Mouse (Mus musculus): Measurements from ENCODE around the gene Jmjd8. TPM values are rescaled to one million over a fixed set of nuclear protein-coding genes. Genes with fewer than 3 reads are reported as not detected.

Jmjd8 gene
- polyA plus RNA-seq, 1 experiment: 65.8 TPM

DNA sequence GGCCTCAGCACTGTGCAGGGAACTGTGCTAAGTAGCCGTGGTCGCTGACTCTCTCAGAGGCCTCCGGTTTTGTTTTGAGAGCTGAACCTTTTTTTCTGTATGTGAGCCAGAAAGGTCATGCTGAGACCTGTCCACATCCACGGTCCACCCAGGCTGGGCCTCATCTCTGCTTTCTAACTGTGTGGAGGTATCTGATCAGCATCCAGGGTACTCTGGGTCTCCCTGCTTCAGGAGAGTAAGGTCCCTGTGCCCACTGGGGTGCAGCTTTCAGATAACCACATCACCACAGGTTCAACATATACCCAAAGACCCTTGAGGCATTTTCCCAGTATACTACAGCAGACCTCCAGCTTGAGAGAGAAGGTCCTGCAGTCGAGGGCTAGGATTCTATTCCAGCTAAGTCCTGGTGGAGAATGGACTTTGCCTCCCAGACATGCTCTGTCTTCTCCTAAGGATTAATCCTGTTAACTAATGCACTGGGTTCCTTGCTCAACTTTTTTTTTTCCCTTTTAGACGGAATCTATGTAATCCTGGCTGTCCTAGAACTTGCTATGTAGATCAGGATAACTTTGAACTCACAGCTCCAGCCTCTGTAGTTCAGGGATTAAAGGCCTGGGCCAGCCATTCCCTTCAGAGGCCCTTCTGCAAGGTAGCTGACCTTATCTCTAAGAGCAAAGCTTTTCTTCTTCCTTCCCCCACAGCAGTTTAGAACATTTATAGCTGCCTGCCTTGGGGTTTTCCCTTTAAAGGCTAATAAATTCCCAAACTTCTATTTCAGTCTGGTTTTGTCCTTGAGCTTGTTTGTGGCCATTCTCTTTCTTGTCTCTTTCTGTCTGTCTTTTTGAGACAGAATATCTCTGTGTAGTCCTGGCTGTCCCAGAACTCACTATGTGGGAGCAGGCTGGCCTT is 33.3 kb downstream of the Jmjd8 start:
- 11% methylated on average over 6 of the region's 6 CpGs for WGBS
- peak overlapping the region; percentile 98 for H3K27ac ChIP-seq (ENCODE audit: insufficient read depth, low read length)

GRCm38 (mm10) chr17:25863681-25864080 is 35.0 kb downstream of the Jmjd8 start:
- H3K27ac ChIP-seq (ENCODE audit: insufficient read depth, low read length): no peak overlapping the region
- DNase-seq: no peak
- no peaks in the 10 kb centered on the region for H3K27me3 ChIP-seq (ENCODE audit: control insufficient read depth, insufficient read depth, low read length)
- H3K4me3 ChIP-seq (replicated peaks; ENCODE audit: insufficient read depth, low read depth, low read length): no peak overlapping the region
- WGBS: 59% methylated on average over 6 of the region's 6 CpGs
- peaks cover 12% of the 10 kb centered on the region for H3K4me1 ChIP-seq (ENCODE audit: control insufficient read depth, insufficient read depth, low read length)
- TF ChIP-seq CTCF (IDR thresholded peaks at IDR 0.05; ENCODE audit: borderline replicate concordance, insufficient read depth, low read depth, low read length) (no peak), POLR2A (IDR thresholded peaks at IDR 0.05; ENCODE audit: borderline replicate concordance, insufficient read depth, low read length) (no peak)

More for the DNA sequence above, 33.3 kb downstream of the Jmjd8 start:
- no peak for DNase-seq
- no peaks in the 10 kb centered on the region for H3K27me3 ChIP-seq (ENCODE audit: control insufficient read depth, insufficient read depth, low read length)
- peaks cover 12% of the 10 kb centered on the region for H3K4me1 ChIP-seq (ENCODE audit: control insufficient read depth, insufficient read depth, low read length)
- TF ChIP-seq POLR2A (IDR thresholded peaks at IDR 0.05; ENCODE audit: borderline replicate concordance, insufficient read depth, low read length) (no peak), CTCF (IDR thresholded peaks at IDR 0.05; ENCODE audit: borderline replicate concordance, insufficient read depth, low read depth, low read length) (no peak)
- peak overlapping the region; percentile 91 for H3K4me3 ChIP-seq (replicated peaks; ENCODE audit: insufficient read depth, low read depth, low read length)

- H3K4me3 ChIP-seq (replicated peaks; ENCODE audit: insufficient read depth, low read depth, low read length): no peak overlapping the region
- WGBS: 83% methylated on average over 14 of the region's 14 CpGs
- H3K4me1 ChIP-seq (ENCODE audit: control insufficient read depth, insufficient read depth, low read length): peaks cover 16% of the 10 kb centered on the region
- no peak for DNase-seq
- TF ChIP-seq POLR2A (IDR thresholded peaks at IDR 0.05; ENCODE audit: borderline replicate concordance, insufficient read depth, low read length): no peak
- TF ChIP-seq CTCF (IDR thresholded peaks at IDR 0.05; ENCODE audit: borderline replicate concordance, insufficient read depth, low read depth, low read length): no peak
- no peak overlapping the region for H3K27ac ChIP-seq (ENCODE audit: insufficient read depth, low read length)
- H3K27me3 ChIP-seq (ENCODE audit: control insufficient read depth, insufficient read depth, low read length): no peaks in the 10 kb centered on the region
Measured at GRCm38 (mm10) chr17:25864311-25864710, 35.6 kb downstream of the Jmjd8 start.

- H3K27me3 ChIP-seq (ENCODE audit: control insufficient read depth, insufficient read depth, low read length): no peaks in the 10 kb centered on the region
- no peak overlapping the region for H3K4me3 ChIP-seq (replicated peaks; ENCODE audit: insufficient read depth, low read depth, low read length)
- TF ChIP-seq POLR2A (IDR thresholded peaks at IDR 0.05; ENCODE audit: borderline replicate concordance, insufficient read depth, low read length): no peak
- no peak for TF ChIP-seq CTCF (IDR thresholded peaks at IDR 0.05; ENCODE audit: borderline replicate concordance, insufficient read depth, low read depth, low read length)
- H3K27ac ChIP-seq (ENCODE audit: insufficient read depth, low read length): no peak overlapping the region
- WGBS: 89% methylated on average over 11 of the region's 11 CpGs
- H3K4me1 ChIP-seq (ENCODE audit: control insufficient read depth, insufficient read depth, low read length): peaks cover 14% of the 10 kb centered on the region
- no peak for DNase-seq
Measured at GRCm38 (mm10) chr17:25865288-25865687, 36.6 kb downstream of the Jmjd8 start.

- no peak overlapping the region for H3K27ac ChIP-seq (ENCODE audit: insufficient read depth, low read length)
- DNase-seq: no peak
- H3K4me3 ChIP-seq (replicated peaks; ENCODE audit: insufficient read depth, low read depth, low read length): no peak overlapping the region
- TF ChIP-seq POLR2A (IDR thresholded peaks at IDR 0.05; ENCODE audit: borderline replicate concordance, insufficient read depth, low read length): no peak
- TF ChIP-seq CTCF (IDR thresholded peaks at IDR 0.05; ENCODE audit: borderline replicate concordance, insufficient read depth, low read depth, low read length): no peak
- peaks cover 8% of the 10 kb centered on the region for H3K4me1 ChIP-seq (ENCODE audit: control insufficient read depth, insufficient read depth, low read length)
- whole genome bisulfite sequencing: 85% methylated on average over 3 of the region's 3 CpGs
- no peaks in the 10 kb centered on the region for H3K27me3 ChIP-seq (ENCODE audit: control insufficient read depth, insufficient read depth, low read length)
Measured at GRCm38 (mm10) chr17:25866172-25866571, 37.5 kb downstream of the Jmjd8 start.

DNA sequence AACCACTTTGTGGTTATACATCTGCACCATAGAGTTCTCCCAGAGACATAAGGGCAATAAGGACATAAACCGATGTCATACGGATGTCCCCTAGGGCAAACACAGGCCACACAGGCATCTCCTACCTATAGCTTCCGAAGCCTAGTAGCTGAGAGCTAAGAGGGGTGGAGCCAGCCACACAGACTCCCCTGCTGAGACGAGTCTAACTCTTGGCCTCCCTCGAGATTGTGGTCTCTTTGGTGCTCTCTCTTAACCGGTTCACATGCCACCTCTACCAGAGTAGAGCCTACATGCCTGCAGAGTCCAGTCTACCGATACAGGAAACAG is 38.8 kb downstream of the Jmjd8 start:
- peak overlapping the region; percentile 42 for H3K27ac ChIP-seq (ENCODE audit: insufficient read depth, low read length)

DNA sequence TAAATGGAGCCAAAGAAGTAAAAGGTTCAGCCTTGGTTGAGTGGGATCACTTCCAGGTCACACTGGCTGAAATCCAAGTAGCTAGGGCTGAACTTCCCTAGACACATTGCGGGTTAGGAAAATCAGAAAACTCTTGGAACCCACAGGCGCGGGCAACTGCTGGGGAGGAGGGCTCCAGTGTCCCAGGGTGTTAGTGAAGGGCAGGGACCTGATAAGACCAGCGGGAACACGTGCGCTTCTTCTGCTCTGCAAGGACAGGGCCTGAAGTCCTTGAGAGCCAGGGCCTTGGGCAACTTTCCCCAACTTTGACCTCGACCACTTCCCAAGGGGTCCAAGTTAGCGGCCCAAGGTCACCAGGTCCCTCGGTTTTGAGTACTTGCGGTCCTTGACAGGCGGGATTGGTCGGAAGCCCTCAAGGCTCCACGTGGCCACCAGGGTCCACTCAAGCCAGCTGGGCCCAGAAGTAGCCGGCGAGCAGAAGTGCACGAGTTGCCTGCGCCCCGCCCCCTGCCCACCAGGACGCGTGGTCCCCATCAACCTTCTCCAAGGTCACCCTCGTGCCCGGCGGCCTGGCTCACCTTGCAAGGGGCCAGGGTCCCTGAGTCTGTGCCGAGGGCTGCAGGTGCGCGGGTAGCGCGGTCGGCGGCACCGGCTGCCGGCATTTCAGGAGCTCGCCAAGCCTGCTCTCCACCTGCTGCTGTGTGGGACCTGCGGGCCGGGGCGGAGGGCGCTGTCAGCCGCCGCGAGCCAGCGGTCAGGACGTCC is 39.4 kb downstream of the Jmjd8 start:
- under 1% methylated on average over 42 of the region's 42 CpGs for WGBS
- H3K4me1 ChIP-seq (ENCODE audit: control insufficient read depth, insufficient read depth, low read length): peaks cover 8% of the 10 kb centered on the region
- TF ChIP-seq CTCF (IDR thresholded peaks at IDR 0.05; ENCODE audit: borderline replicate concordance, insufficient read depth, low read depth, low read length) (no peak), POLR2A (IDR thresholded peaks at IDR 0.05; ENCODE audit: borderline replicate concordance, insufficient read depth, low read length) (no peak)
- H3K27ac ChIP-seq (ENCODE audit: insufficient read depth, low read length): peak overlapping the region; percentile 42
- no peaks in the 10 kb centered on the region for H3K27me3 ChIP-seq (ENCODE audit: control insufficient read depth, insufficient read depth, low read length)
- DNase-seq: peak in 1 of 2 experiments; percentile 62
- H3K4me3 ChIP-seq (replicated peaks; ENCODE audit: insufficient read depth, low read depth, low read length): peak overlapping the region; percentile 82

More for the DNA sequence above, 38.8 kb downstream of the Jmjd8 start:
- Histone ChIP-seq H3K4me1 (ENCODE audit: control insufficient read depth, insufficient read depth, low read length) (peaks cover 8% of the 10 kb centered on the region), H3K27me3 (ENCODE audit: control insufficient read depth, insufficient read depth, low read length) (no peaks in the 10 kb centered on the region), H3K4me3 (replicated peaks; ENCODE audit: insufficient read depth, low read depth, low read length) (peak overlapping the region; percentile 82)
- 11% methylated on average over 7 of the region's 7 CpGs for WGBS
- TF ChIP-seq POLR2A (IDR thresholded peaks at IDR 0.05; ENCODE audit: borderline replicate concordance, insufficient read depth, low read length) (no peak), CTCF (IDR thresholded peaks at IDR 0.05; ENCODE audit: borderline replicate concordance, insufficient read depth, low read depth, low read length) (no peak)
- no peak for DNase-seq

Data from cerebellum, adult 2 months (tissue).